Mouse (Mus musculus) limb, embryonic 14.5 days (tissue): Measurements from ENCODE around the gene Trpv4. TPM values are rescaled to one million over a fixed set of nuclear protein-coding genes. Genes with fewer than 3 reads are reported as not detected.

Experiments used
- ATAC-seq: fragments of 200-750 bp; cut with Nextera tagmentation; 2 replicates; pipeline ENCODE4 v1.8.0; 2017; ENCODE audit warnings: low read depth, moderate number of reproducible peaks, moderate TSS enrichment; ENCODE audit not compliant: low FRiP score
- DNase-seq: peaks from one replicate; pipeline ENCODE4 v3.0.0-alpha.2; 2015; ENCODE audit warnings: low spot score
- H3K27ac ChIP-seq: fragments of 300-500 bp; sonication (generic); replicated peaks from 2 replicates; pipeline ENCODE4 v1.5.1; 2014; ENCODE audit warnings: low read depth, mild to moderate bottlenecking, low read length, moderate library complexity, mixed read lengths
- H3K27me3 ChIP-seq: fragments of 300-500 bp; sonication (generic); 2 replicates; pipeline ENCODE4 v1.6.1; 2014; ENCODE audit warnings: low read length, mixed read lengths; ENCODE audit not compliant: control insufficient read depth, insufficient read depth
- H3K36me3 ChIP-seq: fragments of 300-500 bp; sonication (generic); 2 replicates; pipeline ENCODE4 v1.6.1; 2014; ENCODE audit warnings: mild to moderate bottlenecking, low read length, moderate library complexity, mixed read lengths; ENCODE audit not compliant: control insufficient read depth, insufficient read depth
- H3K4me1 ChIP-seq: fragments of 300-500 bp; sonication (generic); 2 replicates; pipeline ENCODE4 v1.6.1; 2014; ENCODE audit warnings: antibody characterized with exemption, low read length, mixed read lengths; ENCODE audit not compliant: control insufficient read depth, insufficient read depth
- H3K4me2 ChIP-seq: fragments of 300-500 bp; sonication (generic); replicated peaks from 2 replicates; pipeline ENCODE4 v1.6.1; 2014; ENCODE audit warnings: low read depth, mild to moderate bottlenecking, low read length, moderate library complexity; ENCODE audit not compliant: severe bottlenecking
- H3K4me3 ChIP-seq: fragments of 300-500 bp; sonication (generic); replicated peaks from 2 replicates; pipeline ENCODE4 v1.5.1; 2014; ENCODE audit warnings: low read length
- H3K9ac ChIP-seq: fragments of 300-500 bp; sonication (generic); 2 replicates; pipeline ENCODE4 v1.6.1; 2014; ENCODE audit warnings: mild to moderate bottlenecking, low read depth, low read length, moderate library complexity; ENCODE audit not compliant: severe bottlenecking
- H3K9me3 ChIP-seq: fragments of 300-500 bp; sonication (generic); 2 replicates; pipeline ENCODE4 v1.6.1; 2016; ENCODE audit warnings: low read length; ENCODE audit not compliant: control insufficient read depth
- POLR2A ChIP-seq: fragments of 200-500 bp; IDR thresholded peaks from 2 replicates; pipeline ENCODE4 v1.8.0; 2012; ENCODE audit warnings: inconsistent platforms, mild to moderate bottlenecking, moderate library complexity, borderline replicate concordance; ENCODE audit not compliant: insufficient read depth, insufficient read length; ENCODE audit errors: extremely low read depth
- WGBS: fragments of 180-500 bp; shearing (Covaris S2); extraction: QIAGEN DNeasy Blood & Tissue Kit; methylation state at CpG from one replicate; pipeline ENCODE4 v1.1.7; 2014; 5-methylcytosine and 5-hydroxymethylcytosine counted together
- polyA plus RNA-seq, 2 experiments: library from polyadenylated mRNA; depleted of rRNA in 1 of 2; stranded (reverse) in 1 of 2; unstranded in 1 of 2; fragments of >200 nt; fragmentation: Nextera tagmentation in 1 of 2; extraction: Ambion mirVana in 1 of 2; gene quantifications; 2 replicates each; pipeline versions ENCODE4 v1.2.1 to v1.2.3; 2012 to 2014

Gene Trpv4
- polyA plus RNA-seq, 2 experiments, result 12.9 to 44.9 TPM

DNA sequence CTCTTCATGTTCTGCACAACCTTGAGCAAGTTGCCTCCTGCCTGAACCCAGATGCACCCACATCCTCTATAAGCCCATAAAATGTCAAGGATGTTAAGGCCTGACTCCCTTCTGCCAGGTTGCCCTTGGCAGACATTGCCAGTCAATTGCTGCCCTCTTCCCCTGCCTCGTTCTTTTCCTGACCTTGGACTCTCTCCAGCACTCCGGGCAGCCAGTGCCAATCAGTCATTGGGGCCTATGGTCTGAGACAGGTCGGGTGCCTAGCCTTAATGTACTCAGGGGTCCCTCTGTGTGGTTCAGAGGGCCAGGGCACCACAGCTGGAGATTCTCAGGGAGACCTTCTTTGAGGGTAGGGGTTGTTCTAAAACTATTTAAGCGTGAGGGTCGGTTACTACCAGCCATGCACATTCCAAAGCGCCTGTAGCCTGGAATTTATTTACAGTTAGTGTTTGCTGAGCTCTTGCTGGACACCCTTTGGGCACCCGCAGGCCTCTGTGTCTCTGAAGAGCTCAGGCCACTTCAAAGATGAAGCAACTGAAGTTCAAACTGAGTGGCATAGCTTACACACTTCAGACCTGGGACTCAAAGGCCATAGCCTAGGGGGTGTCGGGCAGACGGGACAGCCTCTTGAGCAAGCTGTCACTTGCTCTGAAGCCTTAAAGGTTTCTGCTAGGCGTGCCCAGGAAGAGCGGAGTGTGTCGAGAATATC lies 84.1 kb downstream of the Trpv4 start:
- ATAC-seq, result no peak
- Histone ChIP-seq H3K9ac (no peak overlapping the region), H3K4me1 (peaks cover 14% of the 10 kb centered on the region), H3K4me3 (no peak overlapping the region), H3K36me3 (no peaks in the 10 kb centered on the region), H3K27me3 (peaks cover 27% of the 10 kb centered on the region), H3K27ac (no peak overlapping the region), H3K4me2 (no peak overlapping the region), H3K9me3 (no peaks in the 10 kb centered on the region)
- TF ChIP-seq POLR2A, result no peak
- 55% methylated on average over 12 of the region's 12 CpGs for WGBS
- DNase-seq, result no peak

DNA sequence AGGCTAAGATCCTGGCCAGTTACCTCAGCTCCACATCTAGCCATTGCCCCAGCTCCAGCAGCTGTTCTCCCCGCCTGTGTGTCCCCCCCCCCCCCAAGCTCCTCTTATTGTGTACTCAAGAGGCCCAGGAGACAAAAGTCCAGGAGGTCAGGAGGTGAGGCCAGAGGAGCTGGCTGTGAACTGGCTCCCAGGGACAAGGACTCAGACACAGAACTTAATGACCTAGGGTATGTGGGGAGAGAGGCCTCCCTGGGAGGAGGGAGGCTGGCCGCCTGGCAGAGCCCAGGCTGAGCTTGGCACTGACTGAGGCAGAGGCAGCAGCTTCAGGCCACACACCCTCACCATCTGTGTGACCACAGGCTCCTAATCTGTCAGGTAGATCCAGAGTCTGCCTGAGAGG lies 85.2 kb downstream of the Trpv4 start:
- ATAC-seq (no peak), DNase-seq (no peak)
- 38% methylated on average over 2 of the region's 2 CpGs for WGBS
- Histone ChIP-seq H3K9ac (no peak overlapping the region), H3K4me1 (peaks cover 23% of the 10 kb centered on the region), H3K4me2 (no peak overlapping the region), H3K9me3 (no peaks in the 10 kb centered on the region), H3K36me3 (no peaks in the 10 kb centered on the region), H3K27me3 (peaks cover 32% of the 10 kb centered on the region), H3K4me3 (no peak overlapping the region), H3K27ac (no peak overlapping the region)
- no peak for TF ChIP-seq POLR2A

Other genes starting within 250 kb of the Trpv4 start
- 41.3 and 41.6 TPM in 2 replicates for gene Mmab, start 214.4 kb downstream of the Trpv4 start, polyA plus RNA-seq (2012; rRNA removed)
- 29.4 and 30.4 TPM in 2 replicates for gene Mmab, start 214.4 kb downstream of the Trpv4 start, polyA plus RNA-seq (2014; fragmentation: Nextera tagmentation; extraction: Ambion mirVana)
- gene Mvk, start 214.2 kb downstream of the Trpv4 start, polyA plus RNA-seq (2012; rRNA removed), result 48.8 and 59.1 TPM in 2 replicates
- 55.2 and 57.0 TPM in 2 replicates for gene Mvk, start 214.2 kb downstream of the Trpv4 start, polyA plus RNA-seq (2014; fragmentation: Nextera tagmentation; extraction: Ambion mirVana)
- gene Fam222a, start 90.4 kb downstream of the Trpv4 start, polyA plus RNA-seq (2012; rRNA removed), result 1.5 and 2.2 TPM in 2 replicates
- 0.86 and 1.1 TPM in 2 replicates for gene Fam222a, start 90.4 kb downstream of the Trpv4 start, polyA plus RNA-seq (2014; fragmentation: Nextera tagmentation; extraction: Ambion mirVana)
- 132 and 144 TPM in 2 replicates for gene Gltp, start 32.6 kb upstream of the Trpv4 start, polyA plus RNA-seq (2012; rRNA removed)
- 229 and 289 TPM in 2 replicates for gene Gltp, start 32.6 kb upstream of the Trpv4 start, polyA plus RNA-seq (2014; fragmentation: Nextera tagmentation; extraction: Ambion mirVana)
- 29.9 and 33.6 TPM in 2 replicates for gene Tchp, start 49.3 kb upstream of the Trpv4 start, polyA plus RNA-seq (2012; rRNA removed)
- 10.7 and 13.0 TPM in 2 replicates for gene Tchp, start 49.3 kb upstream of the Trpv4 start, polyA plus RNA-seq (2014; fragmentation: Nextera tagmentation; extraction: Ambion mirVana)
- gene Ankrd13a, start 116.3 kb upstream of the Trpv4 start, polyA plus RNA-seq (2012; rRNA removed), result 48.6 and 51.6 TPM in 2 replicates
- gene Ankrd13a, start 116.3 kb upstream of the Trpv4 start, polyA plus RNA-seq (2014; fragmentation: Nextera tagmentation; extraction: Ambion mirVana), result 65.3 and 67.6 TPM in 2 replicates
- 64.2 and 66.4 TPM in 2 replicates for gene Git2, start 117.1 kb upstream of the Trpv4 start, polyA plus RNA-seq (2012; rRNA removed)
- 41.6 and 44.3 TPM in 2 replicates for gene Git2, start 117.1 kb upstream of the Trpv4 start, polyA plus RNA-seq (2014; fragmentation: Nextera tagmentation; extraction: Ambion mirVana)
- gene 1500011B03Rik, start 165.0 kb upstream of the Trpv4 start, polyA plus RNA-seq (2012; rRNA removed), result 76.7 and 80.3 TPM in 2 replicates
- 95.9 and 98.3 TPM in 2 replicates for gene 1500011B03Rik, start 165.0 kb upstream of the Trpv4 start, polyA plus RNA-seq (2014; fragmentation: Nextera tagmentation; extraction: Ambion mirVana)
- gene 4930519G04Rik, start 195.2 kb upstream of the Trpv4 start, polyA plus RNA-seq (2012; rRNA removed), result not detected in 2 replicates
- not detected in 2 replicates for gene 4930519G04Rik, start 195.2 kb upstream of the Trpv4 start, polyA plus RNA-seq (2014; fragmentation: Nextera tagmentation; extraction: Ambion mirVana)
- gene Gm9936, start 200.3 kb upstream of the Trpv4 start, polyA plus RNA-seq (2012; rRNA removed), result 0.12 and 0.13 TPM in 2 replicates
- gene Gm9936, start 200.3 kb upstream of the Trpv4 start, polyA plus RNA-seq (2014; fragmentation: Nextera tagmentation; extraction: Ambion mirVana), result 0.08 and 0.36 TPM in 2 replicates
- 1.6 and 2.0 TPM in 2 replicates for gene Oasl2, start 238.5 kb upstream of the Trpv4 start, polyA plus RNA-seq (2012; rRNA removed)
- gene Oasl2, start 238.5 kb upstream of the Trpv4 start, polyA plus RNA-seq (2014; fragmentation: Nextera tagmentation; extraction: Ambion mirVana), result 1.7 and 1.9 TPM in 2 replicates